Mouse (Mus musculus) embryo, embryonic 11 days (tissue): ENCODE data around the gene Itpr2.

ENCODE experiments used
- DNase-seq: peaks from one replicate; pipeline ENCODE4 v3.0.0-alpha.2; 2015

Itpr2 gene

DNA sequence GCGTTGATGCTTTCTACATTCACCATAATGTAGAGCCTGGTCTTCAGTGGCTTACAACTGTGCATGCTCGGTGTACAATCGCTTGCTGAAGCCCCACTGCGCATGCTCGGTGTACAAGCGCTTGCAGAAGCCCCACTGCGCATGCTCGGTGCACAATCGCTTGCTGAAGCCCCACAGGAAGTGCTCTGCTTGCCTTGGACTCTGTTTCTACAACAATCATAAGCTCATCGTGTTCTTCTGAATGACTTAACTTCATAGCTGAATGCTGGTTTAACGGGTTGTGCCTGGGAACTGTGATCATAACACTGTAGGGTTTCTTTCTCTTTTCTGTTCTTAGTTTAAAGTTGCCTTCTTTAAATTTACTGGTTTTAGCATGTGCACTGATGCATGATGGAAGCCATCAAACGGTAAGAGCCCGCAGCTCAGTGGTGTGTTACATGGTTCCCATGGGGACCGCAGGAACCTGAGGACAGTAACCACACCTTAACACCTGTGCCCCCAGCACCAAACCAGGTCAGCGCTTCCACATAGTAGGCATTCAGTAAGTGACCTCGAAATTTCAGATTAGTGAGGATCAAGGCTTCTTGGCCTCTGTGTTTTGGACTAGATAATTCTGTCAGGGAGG is 90.5 kb downstream of the Itpr2 start:
- DNase-seq: no peak

DNA sequence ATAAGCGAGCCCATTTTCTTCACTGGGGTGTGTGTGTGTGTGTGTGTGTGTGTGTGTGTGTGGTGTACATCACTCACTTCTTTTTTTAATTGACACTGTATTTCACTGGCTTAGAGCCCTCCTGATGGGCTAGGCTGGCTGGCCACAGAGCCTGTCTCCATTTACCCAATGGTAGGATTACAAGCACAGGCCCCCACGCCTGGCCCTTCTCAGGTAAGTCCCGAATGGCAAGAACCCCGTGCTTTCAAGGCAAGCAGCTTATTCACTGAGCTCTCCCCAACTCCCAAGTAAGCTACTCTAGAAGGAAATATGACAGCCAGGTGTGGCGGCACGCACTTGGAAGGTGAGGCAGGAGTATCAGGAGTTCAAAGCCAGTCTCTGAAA is 91.6 kb downstream of the Itpr2 start:
- DNase-seq: no peak

DNA sequence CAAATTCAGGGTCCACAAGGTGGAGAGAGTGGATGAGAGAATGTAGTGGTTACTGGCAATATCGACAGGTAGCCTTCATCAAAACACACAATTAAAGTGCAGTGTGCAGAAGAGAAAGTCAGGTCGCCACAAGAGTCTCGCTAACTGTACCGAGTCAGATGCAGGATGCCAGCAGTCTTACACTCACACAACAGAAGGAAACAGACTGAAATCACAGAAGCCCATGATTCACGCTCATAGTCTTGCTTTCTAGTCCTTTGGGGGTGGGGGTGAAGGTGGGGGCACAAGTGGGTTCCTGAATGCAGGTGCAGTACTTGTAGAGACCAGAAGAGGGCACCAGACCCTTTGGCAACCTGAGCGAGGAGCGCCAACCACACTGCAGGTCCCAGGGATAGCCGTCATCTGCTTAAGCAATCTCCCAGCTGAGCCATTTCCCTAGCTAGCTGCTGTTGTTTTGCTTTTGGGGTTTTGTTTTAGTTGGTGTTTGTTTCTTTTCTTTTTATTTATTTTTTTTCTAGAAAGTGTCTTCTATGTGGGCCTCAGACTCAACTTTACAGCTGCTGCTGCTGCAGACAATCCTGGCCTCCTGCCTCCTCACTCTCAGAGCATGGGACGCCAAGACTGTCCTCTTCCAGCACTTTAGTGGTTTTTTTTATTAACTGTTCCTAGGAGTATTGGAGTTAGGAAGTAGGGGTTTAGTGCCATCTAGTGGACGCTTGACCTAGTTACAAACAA is 92.2 kb downstream of the Itpr2 start:
- DNase-seq: peak; percentile 84

DNA sequence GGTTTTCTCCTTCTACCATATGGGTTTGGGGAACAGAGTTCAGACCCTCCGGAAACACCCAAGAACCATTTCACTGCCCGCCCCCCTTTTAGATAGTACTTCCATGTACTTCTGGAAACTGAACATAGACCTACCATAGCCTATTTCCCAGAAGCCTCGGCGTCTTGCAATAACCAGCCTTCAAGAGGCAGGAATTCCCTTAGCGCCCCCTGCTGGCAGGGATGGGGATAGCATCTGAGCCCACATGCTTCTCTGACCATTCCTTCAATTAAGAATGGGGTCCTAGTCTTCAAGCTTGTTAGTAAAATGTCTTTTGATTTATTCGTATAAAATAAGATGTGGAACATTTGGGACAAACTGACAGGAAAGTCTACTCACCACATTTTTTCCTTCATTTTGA is 96.6 kb downstream of the Itpr2 start:
- DNase-seq: peak; percentile 62

DNA sequence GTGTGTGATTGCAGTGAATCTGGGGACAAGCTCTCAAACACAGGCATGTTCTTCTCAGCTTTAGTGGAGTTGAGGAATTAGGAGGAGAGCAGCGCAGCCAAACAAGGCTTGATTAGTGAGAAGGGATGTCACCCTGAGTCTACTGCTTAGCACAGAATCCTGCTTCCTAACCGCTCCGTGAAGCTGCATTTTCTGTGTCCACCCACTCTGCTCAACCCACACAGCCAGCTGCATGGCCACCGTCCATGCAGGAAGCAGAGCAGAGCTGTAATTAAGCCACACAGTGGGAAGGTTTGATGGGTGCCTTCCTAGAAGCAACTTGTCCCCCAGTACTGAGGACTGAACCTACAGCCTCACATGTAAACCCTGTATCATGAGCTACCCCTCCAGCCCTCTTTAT is 97.1 kb downstream of the Itpr2 start:
- no peak for DNase-seq

DNA sequence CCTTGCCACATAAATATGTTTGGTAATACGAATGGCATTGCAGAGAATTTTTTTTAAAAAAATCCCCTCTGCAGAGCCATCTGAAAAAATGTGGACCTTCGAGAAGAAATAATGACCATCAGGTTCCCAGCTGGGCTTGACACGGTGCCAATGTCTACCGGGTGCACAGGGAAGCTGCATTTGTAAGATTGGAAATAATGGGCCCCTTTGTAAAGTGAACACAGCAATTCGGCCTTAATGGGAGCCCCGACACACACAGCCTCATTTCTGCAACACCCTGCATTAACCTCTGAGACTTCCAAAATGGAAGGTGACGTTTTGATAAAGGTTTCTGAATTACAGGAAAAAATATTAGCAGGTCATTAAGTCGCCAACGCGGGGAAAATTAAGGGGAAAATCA is 97.9 kb downstream of the Itpr2 start:
- no peak for DNase-seq

DNA sequence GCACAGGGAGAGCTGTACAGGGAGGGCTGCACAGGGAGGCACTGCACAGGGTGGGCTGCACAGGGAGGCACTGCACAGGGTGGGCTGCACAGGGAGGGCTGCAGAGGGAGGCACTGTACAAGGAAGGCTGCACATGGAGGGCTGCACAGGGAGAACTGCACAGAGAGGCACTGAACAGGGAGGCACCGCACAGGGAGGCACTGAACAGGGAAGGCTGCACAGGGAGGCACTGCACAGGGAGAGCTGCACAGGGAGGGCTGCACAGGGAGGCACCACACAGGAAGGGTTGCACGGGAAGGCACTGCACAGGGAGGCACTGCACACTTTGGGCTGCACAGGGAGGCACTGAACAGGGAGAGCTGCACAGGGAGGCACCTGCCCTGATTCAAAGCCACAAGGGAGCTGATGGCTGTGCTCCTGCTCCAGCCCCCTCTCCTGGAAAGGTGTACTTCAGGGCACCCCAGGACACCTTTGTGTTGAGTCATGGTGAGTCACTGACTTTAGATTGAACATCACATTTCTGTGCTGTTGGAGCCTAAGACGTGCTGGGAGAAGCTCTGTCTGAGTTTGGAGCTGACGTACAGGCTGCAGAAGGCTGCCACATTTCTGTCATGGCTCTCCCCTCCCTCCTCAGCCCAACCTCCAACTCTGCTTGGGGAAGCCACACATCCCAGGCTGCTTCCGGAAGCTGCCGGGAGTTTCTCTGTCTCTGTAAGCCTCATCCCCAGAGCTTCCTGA is 98.9 kb downstream of the Itpr2 start:
- peak; percentile 14 for DNase-seq

DNA sequence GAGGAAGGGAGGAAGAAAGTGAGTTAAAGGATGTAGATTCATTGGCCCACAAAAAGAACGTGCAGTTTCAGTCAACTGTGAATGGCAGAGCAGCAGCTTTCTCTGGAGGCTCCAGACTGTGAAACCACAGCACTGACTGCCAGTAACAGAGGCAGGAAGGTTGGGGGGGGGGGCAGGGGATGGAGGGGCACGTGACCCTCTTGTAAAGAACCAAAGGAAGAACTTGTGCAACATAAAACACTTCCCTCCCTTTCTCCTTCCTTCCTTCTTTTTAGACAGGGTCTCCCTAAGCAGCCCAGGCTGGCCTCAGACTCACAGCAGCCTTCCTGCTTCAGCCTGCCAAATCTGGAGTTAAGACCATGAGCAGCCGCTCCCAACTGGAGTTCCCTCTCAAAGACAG is 104.2 kb downstream of the Itpr2 start:
- no peak for DNase-seq

DNA sequence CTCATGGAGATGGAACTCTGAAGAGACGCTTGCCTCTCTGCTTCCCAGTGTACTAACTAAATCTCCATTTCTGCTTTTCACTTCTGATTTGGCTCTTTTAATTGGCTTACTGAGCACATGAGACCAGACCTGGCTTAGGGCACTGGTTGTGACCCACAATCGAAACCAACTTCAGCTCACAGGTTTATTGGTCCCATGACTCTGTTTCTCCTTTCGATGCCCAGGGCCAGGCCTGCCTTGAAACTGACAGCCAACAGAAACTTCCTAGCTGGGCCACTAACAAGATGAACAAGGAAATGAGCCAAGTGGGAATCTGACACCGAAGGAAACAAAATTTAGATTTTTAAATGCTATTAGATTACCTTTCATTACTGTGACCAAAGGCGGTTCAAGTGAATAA is 105.8 kb downstream of the Itpr2 start:
- DNase-seq: no peak

DNA sequence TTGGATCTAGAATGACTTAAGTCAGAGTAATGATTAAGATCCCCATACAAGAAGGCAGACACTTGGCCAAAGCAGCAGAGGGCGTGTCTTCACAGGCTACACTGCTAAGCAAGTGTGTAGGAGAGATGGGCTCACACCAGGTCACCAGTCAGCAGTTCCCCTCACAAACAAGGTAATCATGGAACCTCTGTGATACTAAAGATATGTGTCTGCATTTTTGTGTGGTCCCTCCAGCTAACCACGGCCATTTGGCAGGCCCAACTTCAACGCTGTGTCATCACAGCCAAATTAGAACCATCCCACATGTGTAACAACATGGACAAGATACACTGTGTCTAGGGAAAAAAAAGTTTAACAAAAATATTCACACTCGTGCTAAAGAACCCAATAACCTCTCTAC is 106.4 kb downstream of the Itpr2 start:
- no peak for DNase-seq

DNA sequence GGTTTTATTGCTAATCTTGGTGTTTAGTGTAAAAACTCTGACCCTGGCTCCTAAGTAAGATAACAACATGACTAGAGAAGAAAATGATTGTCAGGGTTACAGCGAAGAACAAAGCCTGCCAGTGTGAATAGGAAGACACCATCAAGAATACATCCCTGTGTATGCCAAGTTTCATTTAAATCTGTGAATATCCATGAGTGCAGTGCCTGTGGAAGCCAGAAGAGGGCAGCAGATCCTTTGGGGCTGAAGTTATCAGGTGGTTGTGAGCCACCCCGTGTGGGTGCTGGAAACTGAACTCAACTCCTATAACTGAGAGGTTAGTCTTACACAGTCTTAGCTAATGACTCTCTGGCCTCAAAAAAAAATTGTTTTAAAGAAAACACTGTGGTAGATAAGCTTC is 109.8 kb downstream of the Itpr2 start:
- DNase-seq: no peak

DNA sequence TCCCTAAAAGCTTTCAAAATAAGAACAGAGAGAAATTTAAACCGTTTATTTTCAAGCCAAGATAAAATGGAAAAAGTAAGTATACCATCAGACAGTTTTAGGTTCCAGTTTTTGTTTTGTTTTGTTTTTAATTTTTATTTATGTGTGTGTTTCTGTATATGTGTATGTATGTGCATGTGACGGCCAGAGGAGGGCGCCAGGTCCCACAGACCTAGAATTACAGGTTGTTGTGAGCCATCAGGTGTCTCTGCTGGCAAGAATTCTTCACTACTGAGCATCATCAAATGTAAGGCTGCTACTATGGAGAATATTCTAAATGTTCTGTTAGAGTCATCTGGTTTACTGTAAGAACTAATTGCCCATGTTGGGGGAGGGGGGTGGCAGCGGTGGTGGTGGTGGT is 111.9 kb downstream of the Itpr2 start:
- DNase-seq: no peak

DNA sequence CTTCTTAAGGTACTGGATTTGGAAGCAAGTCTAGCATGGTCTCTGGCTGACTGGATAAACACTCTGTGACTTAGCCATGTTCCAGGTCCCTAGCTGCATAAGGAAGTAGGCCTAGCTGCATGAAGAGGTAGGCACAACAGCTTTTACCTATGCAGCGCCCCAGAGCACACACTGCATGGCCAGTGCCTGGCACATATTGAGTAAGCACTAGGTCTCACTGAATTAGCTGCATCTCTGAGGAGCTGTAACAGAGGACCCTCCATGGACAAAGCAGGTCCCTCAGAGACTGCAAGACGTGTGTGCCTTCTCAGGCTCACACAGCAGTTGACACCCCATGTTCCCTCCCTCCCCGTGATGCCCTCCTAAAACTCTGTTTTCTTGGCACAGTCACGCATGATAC is 114.0 kb downstream of the Itpr2 start:
- DNase-seq: no peak

DNA sequence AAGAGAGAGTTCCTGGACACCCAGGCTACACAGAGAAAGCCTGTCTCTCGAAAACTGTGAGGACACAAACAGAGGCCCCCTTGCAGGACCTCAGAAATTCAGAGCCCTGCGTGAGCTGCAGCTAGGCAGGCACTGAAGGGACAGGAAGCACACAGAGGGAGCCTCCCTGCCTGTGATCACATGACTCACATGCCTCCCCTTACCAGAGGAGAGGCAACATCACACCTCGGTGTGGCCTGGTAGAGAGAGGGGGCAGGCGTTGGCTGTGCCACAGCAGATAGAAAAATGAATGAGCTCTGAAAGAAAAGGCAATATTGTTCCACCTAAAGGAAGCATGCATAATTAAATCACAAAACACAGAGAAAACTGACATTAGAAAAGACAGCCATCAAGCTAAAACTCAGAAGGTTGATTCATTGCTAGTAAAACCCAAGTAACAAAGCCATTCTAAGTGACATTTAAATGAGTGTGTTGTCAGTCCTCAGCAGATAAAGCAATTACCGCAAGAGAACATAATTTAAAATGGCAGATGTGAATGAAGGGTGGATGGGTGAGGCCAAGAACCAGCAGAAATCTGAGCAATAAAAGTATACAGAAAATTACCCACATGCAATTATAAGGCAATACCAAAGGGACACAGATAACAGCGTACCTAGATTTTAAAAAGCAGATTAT is 114.8 kb downstream of the Itpr2 start:
- DNase-seq: peak; percentile 27

DNA sequence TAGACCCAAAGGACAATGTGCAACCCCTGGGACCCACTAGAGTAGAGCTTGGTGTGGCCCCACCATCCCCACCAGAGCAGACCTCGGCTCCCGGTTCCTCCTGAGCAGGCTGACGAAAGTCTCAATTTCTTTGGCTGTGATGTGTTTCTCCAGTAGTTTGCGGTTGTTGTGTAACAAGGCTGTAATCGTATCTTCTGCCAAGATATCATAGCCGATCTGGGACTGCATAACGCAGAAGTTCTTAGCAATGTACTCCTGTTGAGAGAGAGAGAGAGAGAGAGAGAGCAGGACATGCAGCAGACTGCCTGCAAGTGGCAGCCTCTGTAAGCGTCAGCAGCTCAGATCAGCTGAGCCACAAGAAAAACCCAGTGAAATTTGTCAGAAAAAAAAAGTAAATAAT is 122.8 kb downstream of the Itpr2 start:
- no peak for DNase-seq

DNA sequence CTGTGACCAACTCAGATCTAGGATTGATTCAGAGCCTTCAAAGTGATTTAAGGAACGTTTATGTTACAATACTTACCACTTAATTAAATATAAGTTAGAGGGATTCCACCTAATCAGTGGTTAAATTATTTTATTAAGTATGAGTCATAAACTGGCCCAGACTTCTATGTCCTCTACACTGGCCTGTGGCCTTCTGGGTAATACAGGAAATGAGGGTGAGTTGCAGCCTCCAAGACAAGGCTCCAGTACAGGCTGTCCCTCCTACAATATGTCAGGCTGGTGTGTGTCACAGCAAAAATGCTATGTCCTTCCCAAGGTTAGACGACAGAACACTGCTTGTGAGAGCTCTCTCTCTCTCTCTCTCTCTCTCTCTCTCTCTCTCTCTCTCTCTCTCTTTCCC is 130.5 kb downstream of the Itpr2 start:
- no peak for DNase-seq

DNA sequence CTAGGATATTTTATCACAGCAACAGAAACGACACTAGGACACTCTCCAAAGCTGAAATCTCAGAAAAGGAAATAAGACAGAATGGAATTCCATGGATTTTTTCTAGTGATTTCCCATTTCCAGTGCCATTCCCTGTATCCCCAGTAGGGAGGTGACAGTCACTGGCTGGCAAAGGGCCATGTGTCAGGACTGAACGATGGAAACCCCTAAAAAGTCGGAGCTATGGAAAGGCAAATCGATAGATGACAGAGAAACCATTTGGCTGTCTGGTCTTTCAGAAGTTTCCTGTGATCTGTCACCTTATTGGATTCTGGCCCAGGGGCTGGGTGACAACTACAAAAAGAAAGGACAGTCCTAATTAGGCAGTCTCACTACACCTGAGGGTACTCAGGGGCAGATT is 135.8 kb downstream of the Itpr2 start:
- no peak for DNase-seq

DNA sequence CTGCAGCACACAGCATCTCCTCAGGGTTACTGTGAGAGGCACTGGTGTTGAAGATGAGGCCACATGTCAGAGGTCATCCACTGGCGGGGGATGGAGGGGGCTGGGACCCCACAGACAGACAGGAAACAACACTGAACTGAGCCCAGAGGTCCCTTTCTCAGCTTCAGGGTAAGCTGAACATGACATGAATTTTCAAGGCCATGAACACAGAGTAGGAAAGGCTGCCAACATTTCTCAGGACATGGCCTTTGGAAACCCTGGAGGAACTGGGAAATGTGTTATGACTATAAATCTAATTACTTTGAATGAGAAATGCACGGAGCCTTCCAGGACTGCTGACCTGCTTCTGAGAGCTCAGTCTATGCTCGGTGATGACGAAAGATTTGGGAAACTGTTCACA is 144.1 kb downstream of the Itpr2 start:
- no peak for DNase-seq

DNA sequence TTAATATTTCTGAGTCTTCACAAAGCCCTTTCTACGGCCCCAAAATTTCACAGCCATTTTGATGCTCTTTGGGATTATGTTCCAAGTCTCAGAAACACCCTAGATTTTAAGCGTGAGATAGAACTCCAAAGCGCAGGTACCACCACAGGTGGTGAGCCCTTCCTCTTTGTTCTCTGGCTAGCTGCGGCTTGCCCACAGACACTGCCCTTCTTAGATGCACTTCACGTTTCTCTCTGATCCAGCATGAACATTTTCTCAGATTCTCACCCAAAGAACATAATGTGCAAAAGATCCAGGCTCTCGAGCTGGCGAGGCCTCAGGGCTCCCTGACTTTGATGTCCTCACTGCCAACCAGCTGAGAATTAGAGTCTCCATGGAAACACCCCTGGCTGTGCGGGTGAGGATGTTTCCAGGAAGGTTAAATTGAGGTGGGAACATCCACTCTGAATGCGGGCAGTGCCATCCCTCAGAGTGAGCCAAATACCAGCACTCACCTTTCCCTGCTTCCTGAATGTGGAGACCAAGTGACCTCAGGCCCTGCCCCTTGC is 149.7 kb downstream of the Itpr2 start:
- DNase-seq: no peak

DNA sequence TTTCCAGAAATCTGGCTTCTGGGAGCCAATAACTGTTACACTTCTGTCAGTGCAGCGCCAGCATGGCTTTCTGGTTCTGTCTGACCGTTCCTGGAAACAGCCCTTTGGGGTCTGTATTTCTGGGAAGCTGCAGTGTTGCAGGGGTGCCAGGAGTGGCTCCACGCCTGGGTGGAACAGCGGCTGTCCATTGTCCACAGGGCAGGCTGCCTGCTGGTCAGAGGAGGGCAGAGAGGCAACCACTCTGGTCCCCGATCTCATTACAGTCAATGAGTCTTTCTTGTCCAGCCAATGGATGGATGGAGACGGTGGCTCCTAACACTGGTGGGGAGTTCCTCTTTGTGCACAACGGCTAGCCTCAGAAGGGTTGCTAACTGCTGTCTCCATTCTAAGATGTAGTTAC is 150.2 kb downstream of the Itpr2 start:
- no peak for DNase-seq

DNA sequence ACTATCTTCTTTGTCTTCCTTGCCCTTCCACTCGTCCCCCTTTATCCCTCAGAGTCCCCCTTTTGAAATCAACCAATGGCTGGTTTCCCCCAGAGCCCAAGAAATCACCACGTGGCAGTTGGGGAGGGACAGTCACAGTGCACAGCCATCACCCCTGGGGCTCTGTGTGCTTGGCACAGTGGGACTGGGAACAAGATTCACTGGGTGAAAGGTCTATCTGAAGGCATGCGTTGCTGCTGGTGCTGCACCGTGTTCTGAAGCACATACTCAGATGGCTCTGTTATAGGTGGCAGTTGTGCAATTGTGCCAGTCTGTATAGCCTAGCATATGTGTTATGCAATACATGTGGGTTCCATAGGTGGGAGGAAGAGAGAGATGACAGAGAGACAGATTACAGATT is 154.5 kb downstream of the Itpr2 start:
- no peak for DNase-seq

DNA sequence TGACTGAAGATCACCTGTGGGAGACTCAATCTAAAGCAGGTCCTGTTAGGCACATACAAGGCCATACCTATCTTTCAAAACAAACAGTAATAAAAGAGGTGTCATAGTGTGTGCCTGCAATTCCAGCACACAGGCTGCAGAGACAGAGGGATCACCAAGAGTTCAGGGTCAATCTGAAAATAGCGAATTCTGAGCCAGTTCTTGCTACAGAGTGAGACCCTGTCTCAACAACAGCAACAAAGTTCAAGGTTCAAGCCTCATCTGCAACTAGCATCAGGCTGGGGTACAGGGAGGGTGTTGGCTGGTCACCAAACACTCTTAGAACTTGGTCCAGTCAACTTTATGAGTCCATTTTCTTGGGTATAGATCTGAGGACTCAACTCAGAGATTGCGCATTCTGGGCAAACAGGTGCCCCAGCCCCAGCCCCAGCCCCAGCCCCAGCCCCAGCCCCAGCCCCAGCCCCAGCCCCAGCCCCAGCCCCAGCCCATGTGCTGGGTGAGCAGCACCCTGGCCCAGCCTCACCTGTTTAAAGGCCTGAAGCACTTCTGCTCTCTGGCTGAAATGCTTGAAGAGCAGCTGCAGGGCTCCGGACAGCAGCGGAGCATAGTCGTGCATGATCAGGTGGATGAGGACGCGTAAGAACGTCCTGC is 155.4 kb downstream of the Itpr2 start:
- DNase-seq: no peak

DNA sequence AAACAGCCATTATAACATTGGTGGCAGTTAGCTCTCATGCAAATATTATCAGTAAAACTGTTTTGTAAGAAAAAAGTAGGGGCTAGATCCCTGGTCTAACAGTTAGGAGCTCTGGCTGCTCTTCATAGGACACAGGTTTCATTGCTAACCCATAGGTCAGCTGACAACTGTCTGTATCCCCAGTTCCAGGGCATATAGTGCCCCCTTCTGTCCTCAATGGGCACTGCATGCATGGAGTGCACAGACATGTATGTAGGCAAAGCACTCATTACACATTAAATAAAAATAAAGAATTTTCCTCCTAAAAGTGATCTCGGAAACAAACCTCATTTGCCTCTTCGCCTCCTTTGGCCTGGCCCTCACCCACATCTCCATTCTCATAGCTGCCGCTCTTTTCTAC is 157.3 kb downstream of the Itpr2 start:
- peak; percentile 34 for DNase-seq
